Mouse (Mus musculus) NIH3T3 (cell line): Measurements from ENCODE around the gene Gm28360.
"Not testable (repeated sequence)": the region's sequence is repeated elsewhere in the genome, so short reads cannot be mapped to it uniquely, and the experiment has no call there.

ENCODE experiments used
- DNase-seq: peaks from one replicate; pipeline ENCODE4 v3.0.0-alpha.2; 2012; ENCODE audit warnings: low read depth

The Gm28360 gene

DNA sequence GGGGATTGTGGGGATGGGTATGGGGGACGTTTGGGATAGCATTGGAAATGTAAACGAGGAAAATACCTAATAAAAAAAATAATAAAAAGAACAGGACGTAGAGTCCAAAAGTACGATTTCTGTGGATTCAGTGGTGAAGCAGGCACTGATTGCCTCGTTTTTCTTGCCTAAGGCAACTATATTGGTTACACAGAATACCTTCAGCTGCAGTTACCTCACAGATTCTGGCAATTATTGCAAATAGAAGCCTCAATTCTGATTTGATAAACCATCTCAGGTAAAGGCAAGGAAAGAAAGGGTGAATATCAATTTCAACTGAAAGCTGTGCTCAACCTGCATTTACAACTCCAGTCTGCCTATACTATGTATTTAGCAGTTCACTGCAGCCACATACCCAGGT lies at the start of gene Gm28360:
Gene Gm28360 (plus strand): TSS at position 301 of the 400 bp plus-strand sequence.
- DNase-seq = not testable (repeated sequence)

DNA sequence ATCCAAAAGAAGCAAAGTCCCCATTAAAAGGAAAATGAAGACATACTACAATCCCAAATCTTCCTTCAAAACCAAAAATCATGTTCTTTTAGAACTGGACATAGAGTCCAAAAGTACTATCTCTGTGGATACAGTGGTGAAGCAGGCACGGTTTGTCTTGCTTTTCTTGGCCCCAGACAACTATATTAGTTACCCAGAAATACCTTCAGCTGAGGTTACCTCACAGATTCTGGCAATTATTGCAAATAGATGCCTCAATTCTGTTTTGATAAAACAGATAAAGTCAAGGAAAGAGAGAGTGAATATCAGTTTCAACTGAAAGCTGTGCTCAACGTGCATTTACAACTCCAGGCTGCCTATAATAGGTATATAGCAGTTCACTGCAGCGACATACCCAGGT lies 49.0 kb upstream of the Gm28360 start, which contains the start of gene B020011L13Rik:
Gene B020011L13Rik (plus strand): TSS at position 301 of the 400 bp plus-strand sequence.
- DNase-seq = not testable (repeated sequence)

DNA sequence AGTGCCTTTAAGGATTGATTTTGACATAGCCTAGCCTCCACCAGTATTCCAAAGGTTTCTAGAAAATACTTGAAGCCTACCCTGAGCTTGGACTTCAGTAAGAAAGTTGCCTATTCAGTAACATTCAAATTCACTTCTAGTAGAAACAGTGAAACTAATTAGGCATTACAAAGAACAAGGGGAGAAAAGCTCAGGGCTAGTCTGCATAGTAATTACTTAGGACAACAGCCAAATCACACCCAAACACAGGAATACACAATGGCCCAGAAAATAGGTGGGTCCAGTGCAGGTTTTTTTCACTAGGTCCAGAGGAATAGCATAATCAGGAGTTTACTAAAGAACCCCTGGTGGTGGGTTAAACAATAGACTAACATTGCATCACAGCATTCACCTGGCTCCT lies 13.6 kb upstream of the Gm28360 start:
- not testable (repeated sequence) for DNase-seq

DNA sequence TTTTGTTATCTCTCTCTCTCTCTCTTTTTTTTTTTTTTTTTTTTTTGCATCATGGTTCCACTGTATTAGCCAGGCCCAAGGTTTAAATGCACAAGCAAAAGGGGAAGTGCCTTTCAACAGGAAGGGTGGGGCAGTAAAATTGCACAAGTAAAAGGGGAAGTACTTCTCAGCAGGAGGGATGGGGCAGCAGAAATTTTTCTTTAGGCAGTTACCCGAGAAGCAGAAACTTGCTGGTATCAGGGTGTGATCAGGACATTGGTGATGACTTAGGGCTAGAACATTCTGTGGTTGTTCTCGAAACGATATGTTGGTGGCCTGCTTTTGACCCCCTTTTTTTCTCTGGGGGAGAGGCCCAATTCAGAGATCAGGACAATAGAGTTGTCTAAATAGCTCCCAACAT lies 21.8 kb downstream of the Gm28360 start:
- DNase-seq = not testable (repeated sequence)
